Comparison of ENCODE assay signal across 11 mouse cellular contexts in the genomic region with DNA sequence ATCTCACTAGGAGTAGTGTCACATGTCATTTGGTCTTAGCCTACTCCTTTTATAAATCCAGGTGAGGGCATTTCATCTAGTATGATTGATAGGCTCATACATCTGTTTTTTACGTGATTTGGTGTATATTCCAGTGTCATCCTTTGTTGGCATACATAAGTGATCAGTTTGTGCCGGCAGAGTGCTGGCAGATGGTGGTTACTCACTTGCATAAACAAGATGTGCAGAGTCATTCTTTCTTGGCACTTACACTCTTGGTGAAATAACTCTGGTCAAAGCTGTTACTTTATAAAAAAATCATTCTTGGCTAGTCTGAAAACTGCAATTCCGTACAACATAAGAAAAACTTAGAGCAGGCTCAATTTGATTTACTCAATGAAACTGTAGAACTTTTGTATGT.
DNase-seq lines count a peak whose midpoint lies in the region.
"Had no signal": no experiment of that assay in that cellular context is flagged by ENCODE, and none has a peak within 500 bp of the region (broad histone marks: within the 10 kb centered on the region; RNA-seq: fewer than 3 reads in every experiment).

No protein-coding gene starts in this region.

- DNase-seq in cerebellum, adult 11-12 months, result peak; percentile 6
- DNase-seq in cerebellum, adult 9-11 months, result no peak
- peak; percentile 39 to 80 for DNase-seq in layer of hippocampus, adult 18-20 months (ENCODE audit: low spot score in 2 of 2)
- DNase-seq in layer of hippocampus, postnatal 10 days (ENCODE audit: low spot score in 2 of 2), result no peak
- peak; percentile 3 for DNase-seq in 416B (ENCODE audit: low read depth)
- peak; percentile 19 to 49 for DNase-seq in layer of hippocampus, postnatal 36 days
- DNase-seq in urinary bladder, adult 2 months (ENCODE audit: low spot score), result no peak
- no peak for DNase-seq in thymus, adult 18-20 months
- DNase-seq: heart, postnatal 4 days; kidney, adult 8-10 months; spleen, adult 18-20 months had no signal

Comparison
In these comparisons a context has a peak if more than half of its experiments do, and no peak if none do; other contexts are left out.
1. DNase-seq: peak in cerebellum, adult 11-12 months (single experiment), layer of hippocampus, adult 18-20 months (2 of 2), 416B (single experiment) and layer of hippocampus, postnatal 36 days (2 of 2); none in cerebellum, adult 9-11 months (single experiment), layer of hippocampus, postnatal 10 days (0 of 2), urinary bladder, adult 2 months (single experiment) and thymus, adult 18-20 months (0 of 2).